Mouse (Mus musculus): Measurements from ENCODE around the gene Dlec1.

Dlec1 gene

GRCm38 (mm10) chr9:119090462-119090861 lies 11.8 kb upstream of the Dlec1 start:
- DNase-seq (ENCODE audit: low spot score), result no peak

DNA sequence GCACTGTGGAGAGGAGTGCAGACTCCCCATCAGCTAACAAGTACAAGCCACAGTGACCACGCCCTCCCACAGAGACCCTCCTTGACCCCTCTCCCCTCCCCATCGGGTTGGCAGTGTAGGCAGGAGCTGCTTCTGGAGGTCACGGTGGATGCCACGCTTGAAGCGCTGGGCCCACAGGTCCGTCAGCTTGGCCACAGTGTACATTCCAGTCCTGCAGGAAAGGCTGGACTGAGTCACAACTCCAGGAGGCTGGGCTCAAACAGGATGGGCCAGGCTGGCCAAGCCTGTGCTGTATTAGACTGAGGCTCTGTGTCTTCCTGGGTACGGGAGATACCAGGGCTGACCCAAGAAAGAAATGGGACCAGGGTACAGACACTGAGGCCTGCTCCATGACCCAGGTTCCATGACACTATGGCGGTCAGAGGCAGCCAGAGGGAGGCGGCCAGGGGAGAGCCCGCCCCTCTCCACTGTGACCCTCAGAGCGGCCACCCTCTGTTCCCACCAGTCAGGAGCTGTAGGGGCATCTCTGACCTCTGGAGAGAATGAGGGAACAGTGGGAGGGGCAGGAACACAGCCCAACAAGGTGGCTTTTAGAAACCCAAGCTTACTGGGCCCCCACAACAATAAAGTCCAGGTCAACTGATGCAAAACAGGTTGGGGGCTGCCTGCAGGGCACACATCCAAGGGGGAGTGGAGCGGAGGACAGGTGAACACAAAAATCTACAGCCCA lies 10.5 kb upstream of the Dlec1 start:
- no peak for DNase-seq (ENCODE audit: low spot score)

DNA sequence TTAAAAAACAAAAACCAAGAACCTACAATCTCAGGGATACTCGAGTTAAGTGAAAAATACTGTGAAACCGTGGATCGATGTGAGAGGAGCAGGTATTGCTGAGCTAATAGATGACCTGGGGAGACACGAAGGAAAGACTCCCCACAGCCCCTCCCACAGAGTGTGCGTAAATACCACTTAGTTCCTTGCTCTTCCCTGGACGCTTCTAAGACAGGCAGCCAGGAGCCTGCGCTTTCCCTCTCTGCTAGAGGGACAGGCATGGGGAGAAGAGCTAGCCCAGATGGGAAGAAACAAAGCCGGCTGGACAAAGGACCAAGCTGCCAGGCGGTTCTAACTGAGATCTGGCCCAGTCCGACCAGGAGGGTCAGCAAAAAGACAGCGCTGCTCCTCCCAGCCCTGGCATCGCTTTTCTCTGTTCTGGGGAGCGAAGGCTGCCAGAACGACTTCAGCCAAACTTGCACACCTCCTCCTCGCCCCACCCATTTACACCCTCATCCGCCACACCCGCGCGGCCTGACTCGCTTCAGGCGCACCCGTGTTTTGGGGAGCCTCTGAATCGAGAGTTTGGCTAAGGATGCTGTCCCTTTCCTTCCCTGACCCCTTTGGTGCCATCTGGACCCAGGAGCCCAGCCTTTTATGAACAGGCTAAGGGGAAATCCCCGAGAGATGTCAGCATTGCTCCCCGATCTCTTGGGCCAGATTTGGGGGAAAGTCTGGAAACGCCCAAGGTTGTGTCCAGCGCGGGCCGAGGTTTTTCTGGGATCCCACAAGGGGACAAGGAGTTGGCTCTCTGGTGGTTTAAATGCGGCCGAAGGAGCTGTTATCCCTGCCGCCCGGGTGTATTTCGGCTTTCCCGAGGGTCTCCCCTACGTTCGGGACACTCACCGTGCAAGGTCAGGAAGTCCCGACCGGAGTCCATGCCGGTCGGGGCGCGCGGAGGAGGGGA lies 9.5 kb upstream of the Dlec1 start:
- DNase-seq (ENCODE audit: low spot score), result peak; percentile 39

DNA sequence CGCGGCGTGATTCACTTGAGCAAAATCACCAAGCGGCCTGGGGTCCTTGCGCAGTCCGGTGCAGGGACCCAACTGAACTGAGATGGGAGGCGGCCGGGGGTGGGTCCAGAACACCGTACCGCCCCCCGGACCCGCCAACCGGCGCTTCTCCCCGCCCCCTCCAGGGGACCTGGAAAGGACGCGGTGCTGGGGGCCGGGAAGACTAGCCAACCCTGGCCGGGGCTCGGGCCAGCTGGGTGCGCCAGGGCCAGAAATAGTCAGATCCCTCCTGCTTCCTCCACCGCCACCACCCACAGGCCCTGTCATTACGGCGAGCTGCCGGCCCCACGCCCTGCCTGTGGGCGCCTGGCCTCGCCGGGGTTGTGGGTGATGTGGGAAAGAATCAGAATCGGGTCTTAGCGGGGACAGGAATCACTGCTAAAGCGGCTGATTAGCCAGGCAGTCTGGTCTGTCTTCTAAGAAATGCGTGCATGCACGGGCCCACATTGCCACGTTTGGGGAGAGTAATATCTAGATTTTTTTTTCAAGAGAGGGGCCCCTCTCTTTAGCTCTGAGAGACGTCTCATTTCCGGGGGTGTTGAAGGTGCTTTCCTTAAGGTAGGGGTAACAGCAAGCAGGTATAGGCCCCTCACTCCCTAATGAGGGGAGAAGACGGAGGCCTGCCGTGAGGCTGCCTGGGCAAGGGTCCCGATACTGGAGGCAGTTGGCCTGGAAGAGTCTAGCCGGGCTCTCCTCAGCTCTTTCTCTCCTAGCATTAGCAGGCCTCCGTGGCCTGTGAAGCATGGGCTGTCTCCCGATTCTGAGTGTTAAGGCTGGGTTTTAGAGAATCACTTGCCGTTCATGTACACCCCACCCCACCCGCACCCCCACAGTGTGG lies 8.6 kb upstream of the Dlec1 start, which contains the start of gene Plcd1:
Gene Plcd1, minus strand, starts transcription at position 84 of the 877 bp plus-strand sequence.
- peak; percentile 53 for DNase-seq (ENCODE audit: low spot score)

- no peak for DNase-seq (ENCODE audit: low spot score)
These were observed 7.7 kb upstream of the Dlec1 start for GRCm38 (mm10) chr9:119094462-119095109.

- DNase-seq (ENCODE audit: low spot score), result no peak
These were observed 1.9 kb upstream of the Dlec1 start for GRCm38 (mm10) chr9:119100177-119100898.

DNA sequence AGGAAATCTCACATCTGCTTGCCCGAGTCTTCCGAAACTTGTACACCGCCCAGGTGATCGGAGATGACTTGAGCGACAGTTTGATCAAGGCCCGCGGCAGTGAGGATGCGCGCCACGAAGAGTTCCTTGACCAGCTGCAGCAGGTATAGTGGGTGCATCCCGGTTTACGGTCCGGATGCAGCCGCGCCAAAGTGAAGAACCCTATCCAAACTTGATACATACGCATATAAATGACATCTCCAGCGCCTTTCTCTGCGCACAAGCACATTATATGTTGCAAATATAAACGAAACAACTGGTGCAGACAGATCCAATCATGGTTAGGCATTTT lies 470 bp downstream of the Dlec1 start:
- DNase-seq (ENCODE audit: low spot score), result no peak

DNA sequence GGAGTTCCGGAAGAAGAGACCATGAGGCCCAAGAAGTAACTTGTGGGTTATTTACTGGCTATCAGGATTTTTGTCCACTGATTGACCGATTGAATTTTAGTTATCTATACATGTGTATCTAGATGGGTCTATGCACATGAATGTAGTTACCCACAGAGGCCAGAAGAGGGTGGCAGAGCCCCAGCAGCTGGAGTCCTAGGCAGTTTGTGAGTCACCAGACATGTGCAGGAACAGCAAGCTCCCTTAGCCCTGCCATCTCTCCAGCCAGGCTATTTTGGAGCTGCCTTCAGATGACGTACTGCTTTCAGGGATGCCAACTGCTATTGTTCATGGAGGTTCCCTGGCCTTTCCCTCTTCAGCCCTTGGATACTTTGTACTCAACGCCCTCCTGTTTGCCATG lies 5.3 kb downstream of the Dlec1 start:
- DNase-seq (ENCODE audit: low spot score), result peak; percentile 77

DNA sequence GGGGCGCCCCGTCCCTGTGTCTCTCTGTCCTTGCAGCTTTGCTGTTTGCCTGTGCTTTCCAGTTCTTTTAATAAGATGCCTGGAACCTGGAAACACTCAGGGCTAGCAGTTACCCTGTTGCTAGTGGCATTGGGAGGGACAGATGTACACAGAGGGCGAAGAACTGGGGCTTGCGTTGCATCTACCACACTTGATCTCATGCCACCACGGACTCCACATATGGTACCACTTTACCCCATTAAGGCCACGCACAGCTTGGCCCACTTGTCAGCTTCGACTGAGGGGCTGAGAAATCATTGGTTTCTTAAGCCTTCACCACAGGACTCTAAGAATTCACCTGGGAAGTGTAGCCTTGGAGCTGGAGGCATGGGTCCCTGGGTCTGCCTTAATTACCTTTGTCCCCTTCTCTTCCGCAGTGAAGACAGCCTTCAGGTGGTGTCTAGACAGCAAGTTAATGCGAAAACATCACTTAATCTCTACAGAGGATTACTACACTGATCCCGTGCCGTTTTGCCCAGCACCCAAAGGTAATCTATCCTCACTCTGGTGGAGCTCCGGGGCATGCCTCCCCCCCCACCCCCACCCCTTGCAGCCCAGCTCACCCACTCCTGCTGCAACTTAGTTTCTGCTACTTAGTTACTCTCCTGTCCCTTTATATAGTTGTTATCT lies 7.5 kb downstream of the Dlec1 start:
- no peak for DNase-seq (ENCODE audit: low spot score)

- DNase-seq (ENCODE audit: low spot score), result peak; percentile 76
These were observed 8.4 kb downstream of the Dlec1 start for GRCm38 (mm10) chr9:119110640-119111039.

DNA sequence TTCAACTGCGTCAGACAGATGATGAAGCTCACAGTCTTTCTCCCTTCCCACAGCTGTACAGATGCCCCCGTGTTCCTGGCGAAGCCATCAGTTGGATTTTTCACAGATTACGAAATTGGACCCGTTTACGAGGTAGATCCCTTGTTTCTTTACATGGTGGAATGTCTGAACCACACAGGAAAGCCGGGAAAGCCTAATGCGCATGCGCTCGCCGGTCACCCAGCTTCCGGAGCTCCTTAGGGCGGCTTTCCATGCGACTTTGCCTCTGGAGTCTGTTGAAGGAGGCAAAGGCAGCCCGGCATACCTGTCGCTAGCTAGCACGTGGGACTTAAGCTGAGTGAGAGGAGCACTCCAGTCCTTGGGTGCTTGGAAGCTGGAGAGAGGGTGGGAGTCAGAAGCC lies 12.6 kb downstream of the Dlec1 start:
- no peak for DNase-seq (ENCODE audit: low spot score)

DNA sequence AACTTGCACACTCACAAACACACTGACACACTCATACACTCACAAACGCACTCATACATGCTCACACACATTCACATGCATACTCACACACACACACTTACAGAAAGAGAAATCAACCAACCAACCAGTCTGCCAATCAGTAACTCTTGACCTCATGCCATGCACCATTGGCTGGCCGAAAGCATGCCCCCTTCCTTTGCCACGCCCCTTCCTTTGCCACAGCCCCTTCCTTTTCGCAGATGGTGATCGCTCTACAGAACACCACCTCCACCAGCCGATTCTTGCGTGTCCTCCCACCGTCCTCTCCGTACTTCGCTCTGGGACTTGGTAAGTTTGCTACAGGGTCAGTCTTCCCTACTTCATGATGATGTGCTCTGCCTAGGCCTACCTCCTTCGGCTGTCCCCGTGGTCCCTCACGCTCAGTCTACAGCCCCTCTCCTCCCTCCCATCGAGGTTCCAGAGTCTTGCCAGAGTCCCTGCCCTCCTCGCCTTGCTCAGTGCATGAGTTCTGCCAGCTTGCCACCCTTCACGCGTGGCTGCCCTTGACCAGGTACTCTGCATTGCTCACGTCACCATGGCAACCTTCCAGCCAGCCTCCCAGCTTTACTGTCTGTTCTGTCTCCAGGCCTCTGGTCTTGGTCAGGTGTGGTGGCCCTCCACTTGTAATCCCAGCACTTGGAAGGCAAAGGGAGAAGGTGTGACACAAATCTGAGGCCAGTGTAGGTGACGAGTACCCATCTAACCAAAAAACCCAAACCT lies 17.3 kb downstream of the Dlec1 start:
- no peak for DNase-seq (ENCODE audit: low spot score)

- no peak for DNase-seq (ENCODE audit: low spot score)
These were observed 17.9 kb downstream of the Dlec1 start for GRCm38 (mm10) chr9:119120168-119120560.

- peak; percentile 35 for DNase-seq (ENCODE audit: low spot score)
These were observed 20.5 kb downstream of the Dlec1 start for GRCm38 (mm10) chr9:119122596-119123369.

- no peak for DNase-seq (ENCODE audit: low spot score)
These were observed 26.3 kb downstream of the Dlec1 start for GRCm38 (mm10) chr9:119128436-119129181.

GRCm38 (mm10) chr9:119130692-119131091 lies 28.4 kb downstream of the Dlec1 start:
- no peak for DNase-seq (ENCODE audit: low spot score)

GRCm38 (mm10) chr9:119138836-119139235 lies 36.6 kb downstream of the Dlec1 start:
- no peak for DNase-seq (ENCODE audit: low spot score)

DNA sequence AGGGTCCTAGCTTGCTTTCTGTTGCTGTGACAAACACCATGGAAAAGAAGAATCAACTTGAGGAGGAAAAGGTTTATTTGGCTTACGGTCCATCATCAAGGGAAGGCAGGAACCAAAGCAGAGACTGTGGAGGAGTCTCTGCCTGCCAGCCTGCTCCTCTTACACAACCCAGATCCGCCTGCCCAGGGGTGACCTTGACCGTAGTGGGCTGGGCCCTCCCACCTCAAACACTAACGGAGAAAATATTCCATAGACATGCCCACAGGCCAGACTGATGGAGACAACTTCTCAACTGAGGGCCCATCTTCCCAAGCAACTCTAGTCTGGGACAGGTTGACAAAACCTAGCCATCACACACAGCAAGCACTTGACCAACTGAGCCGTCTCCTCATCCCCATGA lies 39.8 kb downstream of the Dlec1 start:
- no peak for DNase-seq (ENCODE audit: low spot score)

Data from adipocyte (in vitro differentiated cells).